Mouse (Mus musculus) c-Kit-positive CD71-negative TER-119-negative erythroid progenitor cells, embryonic 14.5 days (primary cell): ENCODE measurements around the gene Gm4131.
A peak's percentile ranks its signal among the peaks of the same experiment; 100 is the strongest.

Source experiments
- DNase-seq: peaks from one replicate; pipeline ENCODE4 v3.0.0-alpha.2; 2013; ENCODE audit warnings: low read depth

The Gm4131 gene

GRCm38 (mm10) chr14:62546746-62547145, 20.0 kb downstream of the Gm4131 start:
- DNase-seq, result no peak

GRCm38 (mm10) chr14:62546296-62546695, 20.4 kb downstream of the Gm4131 start:
- DNase-seq, result no peak

- no peak for DNase-seq
Observed at GRCm38 (mm10) chr14:62541751-62542150, 25.0 kb downstream of the Gm4131 start.

DNA sequence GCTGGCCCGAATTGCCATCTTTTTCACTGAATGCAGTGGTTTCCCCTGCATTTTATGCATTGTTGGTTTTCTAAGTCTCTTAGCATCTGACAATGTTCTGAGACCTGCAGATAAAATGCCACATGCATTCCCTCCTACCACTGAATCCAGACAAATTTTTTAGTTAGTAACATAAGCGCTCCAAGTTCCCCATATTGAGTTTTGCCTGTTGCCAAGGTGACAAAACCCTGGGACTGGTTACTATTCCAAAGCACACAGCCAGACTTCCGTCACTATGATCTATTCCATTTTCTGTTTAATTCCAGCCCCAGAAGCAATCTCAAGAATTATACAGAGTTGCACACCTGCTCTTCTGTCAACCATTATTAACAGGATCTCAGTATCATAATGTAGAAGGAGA, 26.9 kb downstream of the Gm4131 start:
- DNase-seq, result no peak

- no peak for DNase-seq
Observed at GRCm38 (mm10) chr14:62536988-62537387, 29.7 kb downstream of the Gm4131 start.

- no peak for DNase-seq
Observed at GRCm38 (mm10) chr14:62536127-62536526, 30.6 kb downstream of the Gm4131 start.

DNA sequence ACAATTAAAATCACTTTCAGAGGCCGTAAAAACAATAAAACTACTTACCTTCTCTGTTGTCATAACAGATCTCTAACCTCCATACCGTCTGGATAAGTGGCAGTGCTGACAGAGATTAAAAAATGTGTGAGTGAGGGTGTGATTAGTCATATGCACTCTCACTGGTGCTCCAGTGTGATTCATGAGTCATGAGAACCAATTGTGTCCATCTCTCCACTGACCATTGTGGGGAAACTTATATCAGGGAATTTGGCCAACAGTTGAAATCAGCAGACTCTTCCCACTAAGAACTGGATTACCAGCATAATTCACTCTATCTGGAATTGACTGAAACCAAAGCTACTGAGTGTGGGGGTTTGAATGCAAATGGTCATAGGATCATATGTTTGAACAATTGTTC, 35.8 kb downstream of the Gm4131 start:
- no peak for DNase-seq

DNA sequence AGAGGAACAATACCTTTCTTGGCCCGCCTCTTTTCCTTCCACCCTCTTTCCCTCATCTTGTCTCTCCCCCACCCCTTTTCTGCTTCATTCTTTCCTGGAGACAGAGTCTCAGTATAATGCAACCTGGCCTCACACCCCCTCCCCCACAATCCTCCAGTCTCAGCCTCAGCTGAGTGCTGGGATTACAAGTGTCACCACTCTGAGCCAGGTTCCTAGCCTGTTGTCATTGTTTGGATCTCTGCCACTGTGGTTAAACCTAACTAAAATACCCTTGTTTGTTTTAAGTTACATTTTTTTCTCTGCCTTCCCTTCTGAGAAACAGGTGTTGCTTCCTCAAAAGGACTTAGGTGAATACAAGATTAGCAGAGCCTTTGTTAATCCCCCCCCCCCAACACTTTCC, 53.9 kb downstream of the Gm4131 start:
- DNase-seq, result no peak

- no peak for DNase-seq
Observed at GRCm38 (mm10) chr14:62509350-62509749, 57.4 kb downstream of the Gm4131 start.

- DNase-seq, result no peak
Observed at GRCm38 (mm10) chr14:62506261-62506660, 60.5 kb downstream of the Gm4131 start.

DNA sequence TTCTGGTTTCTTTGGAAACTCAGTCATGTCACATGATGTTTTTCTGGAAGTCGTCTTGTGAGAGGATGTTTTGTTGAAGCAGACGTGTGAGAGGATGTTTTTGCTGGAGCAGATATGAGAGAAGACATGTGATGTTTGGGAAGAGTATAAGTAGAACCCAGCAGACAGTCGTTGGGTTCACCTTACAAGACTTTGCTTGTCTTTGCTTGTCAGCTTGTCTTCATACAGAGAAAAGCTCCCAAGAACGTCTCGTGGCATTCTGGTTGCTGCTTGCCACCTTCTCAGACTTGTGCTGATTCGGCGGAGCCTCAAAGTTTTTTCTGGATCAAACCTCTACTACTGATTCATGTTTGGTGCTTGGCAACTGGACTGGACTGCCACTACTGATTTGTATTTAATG, 69.3 kb downstream of the Gm4131 start:
- DNase-seq, result no peak

- DNase-seq, result no peak
Observed at GRCm38 (mm10) chr14:62496501-62496900, 70.2 kb downstream of the Gm4131 start.

DNA sequence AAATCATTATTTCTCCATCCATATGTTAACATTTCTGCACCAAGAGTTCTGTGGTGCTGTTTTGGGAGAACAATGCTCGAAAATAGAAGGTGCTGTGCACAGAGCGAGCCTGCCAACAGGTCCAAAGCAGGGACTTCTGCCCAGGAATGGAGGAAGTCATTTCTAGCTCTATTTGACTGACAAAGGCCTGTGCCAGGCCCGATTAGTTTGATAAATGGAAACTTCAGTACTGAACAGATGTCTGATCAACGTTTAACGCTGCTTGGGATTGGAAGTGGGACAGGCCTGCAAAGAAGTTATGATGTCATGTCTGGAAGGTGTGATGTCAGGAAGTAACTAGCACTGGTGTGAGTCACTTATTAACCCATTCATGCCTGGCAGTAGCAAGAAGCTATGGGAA, 73.3 kb downstream of the Gm4131 start:
- no peak for DNase-seq

GRCm38 (mm10) chr14:62492196-62492850, 74.4 kb downstream of the Gm4131 start:
- DNase-seq, result peak; percentile 34

- no peak for DNase-seq
Observed at GRCm38 (mm10) chr14:62488270-62488669, 78.5 kb downstream of the Gm4131 start.

- no peak for DNase-seq
Observed at GRCm38 (mm10) chr14:62481381-62481780, 85.3 kb downstream of the Gm4131 start.

DNA sequence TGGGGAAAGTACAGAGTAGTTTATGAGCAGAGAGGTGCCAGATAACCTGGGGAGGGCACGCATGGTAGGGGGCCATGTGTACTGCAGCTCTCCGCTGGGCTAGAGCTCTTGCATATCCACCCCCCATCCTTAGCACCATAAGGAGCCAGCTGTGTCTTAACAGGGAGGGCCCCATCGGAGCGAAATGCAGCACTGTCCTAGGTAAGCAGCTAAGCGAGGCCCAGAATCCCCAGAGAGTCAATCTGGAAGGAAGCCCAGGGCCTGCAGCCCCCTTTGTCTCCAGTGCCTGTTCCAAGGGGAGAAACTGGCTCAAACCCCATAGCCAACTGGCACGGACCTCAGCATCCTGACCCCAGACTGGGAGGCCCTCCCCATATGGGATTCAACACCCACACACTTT, 87.3 kb downstream of the Gm4131 start:
- DNase-seq, result no peak

GRCm38 (mm10) chr14:62474481-62474880, 92.2 kb downstream of the Gm4131 start:
- no peak for DNase-seq

DNA sequence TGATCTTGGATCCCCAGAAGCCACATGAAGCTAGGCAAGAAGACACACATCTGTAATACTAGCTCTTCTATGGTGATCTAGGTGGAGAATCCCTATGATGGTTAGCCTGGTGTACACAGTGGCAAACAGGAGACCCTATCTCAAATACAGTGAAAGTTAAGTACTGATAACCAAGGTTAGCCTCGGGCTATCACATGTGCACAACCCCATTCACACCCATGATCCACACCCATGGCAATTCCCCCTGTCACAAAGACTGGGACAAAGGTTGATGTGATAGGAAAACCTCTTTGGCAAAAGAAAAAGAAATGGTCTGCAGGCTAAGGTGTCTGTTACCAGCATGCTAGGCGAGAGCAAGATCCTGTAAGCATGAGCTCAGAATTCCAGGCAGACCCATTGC, 94.7 kb downstream of the Gm4131 start:
- DNase-seq, result no peak

DNA sequence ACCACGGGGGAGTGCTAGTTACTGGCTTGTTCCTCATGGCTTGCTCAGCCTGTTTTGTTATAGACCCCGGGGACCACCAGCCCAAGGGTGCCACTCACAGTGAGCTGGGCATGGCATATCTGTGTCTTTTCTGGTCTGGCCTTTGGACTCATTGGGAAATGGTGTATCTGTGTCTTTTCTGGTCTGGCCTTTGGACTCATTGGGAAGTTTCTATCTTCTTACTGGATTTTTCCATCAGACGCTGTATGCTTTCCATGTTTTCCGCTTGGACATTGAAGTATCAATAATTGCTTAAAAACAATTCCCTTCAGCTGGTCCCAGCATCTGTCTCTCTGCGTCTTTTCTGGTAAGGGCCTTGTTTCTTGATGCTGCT, 98.0 kb downstream of the Gm4131 start:
- DNase-seq, result no peak

DNA sequence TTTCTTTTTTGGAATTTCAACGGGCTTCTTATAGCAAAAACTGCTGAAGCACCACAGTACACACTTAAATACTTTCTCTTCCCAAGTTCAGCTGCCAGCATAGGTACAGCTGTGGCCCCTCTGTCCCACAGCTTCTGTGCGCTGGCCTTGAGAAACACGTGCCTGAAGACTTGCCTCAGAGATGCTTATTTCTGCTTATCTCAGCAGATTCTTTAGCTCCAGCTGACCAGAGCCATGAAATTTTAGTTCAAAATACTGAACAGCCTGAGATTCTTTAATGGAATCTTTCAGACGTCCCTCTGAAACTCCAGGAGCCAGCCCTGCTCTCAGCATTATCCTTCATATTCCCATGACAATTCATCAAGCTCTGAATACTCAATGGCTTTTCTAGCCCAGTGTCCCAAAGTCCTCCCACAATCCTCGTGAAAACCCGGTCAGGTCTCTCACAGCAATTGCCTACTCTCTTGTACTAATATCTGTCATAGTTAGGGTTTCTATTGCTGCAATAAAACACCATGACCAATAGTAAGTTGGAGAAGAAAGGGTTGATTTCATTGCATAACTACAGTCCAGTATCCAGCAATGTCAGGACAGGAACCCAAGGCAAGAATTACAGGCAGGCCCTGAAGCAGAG, 98.5 kb downstream of the Gm4131 start:
- DNase-seq, result no peak

GRCm38 (mm10) chr14:62464966-62465365, 101.8 kb downstream of the Gm4131 start:
- DNase-seq, result no peak

DNA sequence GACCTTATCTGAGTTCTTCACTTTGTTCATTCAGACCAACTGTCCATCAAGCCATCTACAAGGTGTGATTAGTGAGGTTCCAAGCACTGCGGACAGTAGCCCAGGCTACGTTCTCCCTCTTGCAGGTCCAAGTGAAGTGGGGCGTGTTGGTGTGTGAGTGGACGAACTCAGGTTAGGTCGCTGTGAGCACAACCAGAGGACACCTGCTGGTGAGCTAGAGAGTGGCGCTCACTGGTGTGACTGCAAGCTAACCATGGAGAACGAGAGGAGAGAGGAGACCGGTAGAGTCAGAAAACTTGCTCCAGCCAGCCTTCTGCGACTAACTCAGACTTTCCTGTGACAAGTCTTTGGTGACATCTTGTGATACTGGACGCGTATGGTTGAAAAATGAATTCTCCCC, 107.2 kb downstream of the Gm4131 start:
- no peak for DNase-seq
